Mouse (Mus musculus) MEL (cell line): ENCODE measurements around the gene Nprl3. TPM values are rescaled to one million over a fixed set of nuclear protein-coding genes. Genes with fewer than 3 reads are reported as not detected.
A peak's percentile ranks its signal among the peaks of the same experiment; 100 is the strongest.

Experiments used
- DNase-seq: peaks from one replicate; pipeline ENCODE4 v3.0.0; 2011; ENCODE audit warnings: low read depth, low spot score
- H3K27ac ChIP-seq: 2 replicates; pipeline ENCODE4 v1.5.1; 2012; ENCODE audit warnings: low read depth, mild to moderate bottlenecking, control low read depth, low read length, moderate library complexity; ENCODE audit not compliant: control insufficient read depth
- H3K27me3 ChIP-seq, 2 experiments: fragments of 150-350 bp in 1 of 2; sonication (generic) in 1 of 2; 2 replicates each; pipeline ENCODE4 v1.6.1; 2012; ENCODE audit warnings: low read length in 2 of 2, mild to moderate bottlenecking in 2 of 2, improper control_type of control experiment in 1 of 2, moderate library complexity in 1 of 2; ENCODE audit not compliant: insufficient read depth in 2 of 2, control insufficient read depth in 1 of 2
- H3K36me3 ChIP-seq, 2 experiments: 2 replicates each; pipeline ENCODE4 v1.6.1; 2012 to 2014; ENCODE audit warnings: low read length in 2 of 2, improper control_type of control experiment in 1 of 2, inconsistent platforms in 1 of 2, mild to moderate bottlenecking in 1 of 2; ENCODE audit not compliant: insufficient read depth in 2 of 2, control insufficient read depth in 1 of 2
- H3K4me1 ChIP-seq, 2 experiments: fragments of 150-350 bp in 1 of 2; sonication (generic) in 1 of 2; 2 replicates each; pipeline ENCODE4 v1.6.1; 2012; ENCODE audit warnings: low read length in 2 of 2, improper control_type of control experiment in 1 of 2, mild to moderate bottlenecking in 1 of 2; ENCODE audit not compliant: insufficient read depth in 2 of 2, control insufficient read depth in 1 of 2
- H3K4me3 ChIP-seq, 2 experiments: fragments of 150-350 bp in 1 of 2; sonication (generic) in 1 of 2; 2 replicates each; pipeline ENCODE4 v1.5.1; 2012; ENCODE audit warnings: low read depth in 2 of 2, low read length in 2 of 2, mild to moderate bottlenecking in 2 of 2, moderate library complexity in 2 of 2, control low read depth in 1 of 2, improper control_type of control experiment in 1 of 2; ENCODE audit not compliant: control insufficient read depth in 1 of 2, insufficient read depth in 1 of 2
- H3K79me2 ChIP-seq: 2 replicates; pipeline ENCODE4 v1.6.1; 2012; ENCODE audit warnings: mild to moderate bottlenecking, low read length, moderate library complexity; ENCODE audit not compliant: control insufficient read depth, poor library complexity, insufficient read depth
- H3K9ac ChIP-seq: 2 replicates; pipeline ENCODE4 v1.6.1; 2012; ENCODE audit warnings: low read depth, mild to moderate bottlenecking, control low read depth, low read length, moderate library complexity; ENCODE audit not compliant: control insufficient read depth, poor library complexity, severe bottlenecking
- H3K9me3 ChIP-seq: fragments of 150-350 bp; sonication (generic); replicated peaks from 2 replicates; pipeline ENCODE4 v1.6.1; 2012; ENCODE audit warnings: mild to moderate bottlenecking, low read length, improper control_type of control experiment, moderate library complexity; ENCODE audit not compliant: insufficient read depth
- BHLHE40 ChIP-seq: IDR thresholded peaks from 2 replicates; pipeline ENCODE4 v1.6.1; 2012; ENCODE audit warnings: low read depth, mild to moderate bottlenecking, inconsistent platforms, low read length, improper control_type of control experiment, borderline replicate concordance
- CTCF ChIP-seq, 3 experiments: IDR thresholded peaks in 2 of 3; conservative IDR thresholded peaks in 1 of 3; 2 replicates each; pipeline ENCODE4 v1.5.1; 2011 to 2012; ENCODE audit warnings: low read length in 3 of 3, low read depth in 2 of 3, mild to moderate bottlenecking in 2 of 3, improper control_type of control experiment in 1 of 3, inconsistent platforms in 1 of 3, mixed read lengths in 1 of 3, moderate library complexity in 1 of 3; ENCODE audit not compliant: control insufficient read depth in 1 of 3, insufficient read depth in 1 of 3, poor library complexity in 1 of 3, severe bottlenecking in 1 of 3
- ELF1 ChIP-seq: IDR thresholded peaks from 2 replicates; pipeline ENCODE4 v1.6.1; 2014; ENCODE audit warnings: low read depth, mild to moderate bottlenecking, inconsistent platforms, low read length, improper control_type of control experiment, moderate library complexity
- EP300 ChIP-seq, 2 experiments: IDR thresholded peaks; 2 replicates each; pipeline ENCODE4 v1.6.1; 2011; ENCODE audit warnings: improper control_type of control experiment in 2 of 2, low read length in 2 of 2, low read depth in 1 of 2, mild to moderate bottlenecking in 1 of 2
- ETS1 ChIP-seq: IDR thresholded peaks from 2 replicates; pipeline ENCODE4 v1.6.1; 2012; ENCODE audit warnings: low read depth, mild to moderate bottlenecking, inconsistent platforms, low read length, improper control_type of control experiment, moderate library complexity
- GABPA ChIP-seq: IDR thresholded peaks from 2 replicates; pipeline ENCODE4 v1.6.1; 2012; ENCODE audit warnings: low read depth, mild to moderate bottlenecking, inconsistent platforms, low read length, improper control_type of control experiment, moderate library complexity
- GATA1 ChIP-seq: IDR thresholded peaks from 2 replicates; pipeline ENCODE4 v1.6.1; 2011; ENCODE audit warnings: low read depth, low read length, improper control_type of control experiment
- HCFC1 ChIP-seq: IDR thresholded peaks from 2 replicates; pipeline ENCODE4 v1.6.1; 2012; ENCODE audit warnings: low read depth, mild to moderate bottlenecking, inconsistent platforms, low read length, improper control_type of control experiment, moderate library complexity
- JUND ChIP-seq: IDR thresholded peaks from 2 replicates; pipeline ENCODE4 v1.6.1; 2011; ENCODE audit warnings: low read depth, mild to moderate bottlenecking, improper control_type of control experiment, low read length
- MAFK ChIP-seq: IDR thresholded peaks from 2 replicates; pipeline ENCODE4 v1.6.1; 2011; ENCODE audit warnings: low read depth, mild to moderate bottlenecking, low read length, improper control_type of control experiment, borderline replicate concordance
- MYC ChIP-seq: IDR thresholded peaks from 2 replicates; pipeline ENCODE4 v1.6.1; 2011; ENCODE audit warnings: low read depth, mild to moderate bottlenecking, low read length, improper control_type of control experiment, moderate library complexity
- NELFE ChIP-seq: IDR thresholded peaks from 2 replicates; pipeline ENCODE4 v1.6.1; 2011; ENCODE audit warnings: low read depth, low read length, improper control_type of control experiment
- POLR2A ChIP-seq, 2 experiments: IDR thresholded peaks; 2 replicates each; pipeline ENCODE4 v1.6.1; 2011 to 2012; ENCODE audit warnings: low read length in 2 of 2, mild to moderate bottlenecking in 2 of 2, control low read depth in 1 of 2, improper control_type of control experiment in 1 of 2, low read depth in 1 of 2, moderate library complexity in 1 of 2; ENCODE audit not compliant: control insufficient read depth in 1 of 2, insufficient read depth in 1 of 2, poor library complexity in 1 of 2
- POLR2AphosphoS2 ChIP-seq: IDR thresholded peaks from 2 replicates; pipeline ENCODE4 v1.6.1; 2011; ENCODE audit warnings: low read length, improper control_type of control experiment
- RCOR1 ChIP-seq: IDR thresholded peaks from 2 replicates; pipeline ENCODE4 v1.6.1; 2012; ENCODE audit warnings: low read depth, mild to moderate bottlenecking, inconsistent platforms, low read length, improper control_type of control experiment
- SIN3A ChIP-seq: IDR thresholded peaks from 2 replicates; pipeline ENCODE4 v1.6.1; 2012; ENCODE audit warnings: low read length, improper control_type of control experiment, inconsistent platforms
- SMC3 ChIP-seq: IDR thresholded peaks from 2 replicates; pipeline ENCODE4 v1.6.1; 2011; ENCODE audit warnings: low read depth, low read length, improper control_type of control experiment
- TAL1 ChIP-seq: IDR thresholded peaks from 2 replicates; pipeline ENCODE4 v1.6.1; 2012; ENCODE audit warnings: mild to moderate bottlenecking, inconsistent platforms, low read length, moderate library complexity, mixed read lengths
- TBP ChIP-seq: IDR thresholded peaks from 2 replicates; pipeline ENCODE4 v1.8.0; 2011; ENCODE audit warnings: low read depth, low read length, improper control_type of control experiment
- TCF12 ChIP-seq: IDR thresholded peaks from 2 replicates; pipeline ENCODE4 v1.6.1; 2014; ENCODE audit warnings: low read depth, mild to moderate bottlenecking, inconsistent platforms, low read length, improper control_type of control experiment, moderate library complexity
- ZKSCAN1 ChIP-seq: IDR thresholded peaks from 2 replicates; pipeline ENCODE4 v1.6.1; 2012; ENCODE audit warnings: low read depth, mild to moderate bottlenecking, inconsistent platforms, low read length, improper control_type of control experiment, moderate library complexity
- polyA plus RNA-seq, 2 experiments: library from polyadenylated mRNA; stranded (reverse) in 1 of 2; unstranded in 1 of 2; fragments of >175 nt in 1 of 2; fragments of >200 nt in 1 of 2; gene quantifications; 2 replicates each; pipeline versions ENCODE4 v1.2.1 to v1.2.4; 2012; ENCODE audit warnings: low replicate concordance in 2 of 2, low read depth in 1 of 2; ENCODE audit not compliant: insufficient read length in 2 of 2, insufficient read depth in 1 of 2, missing spikeins in 1 of 2
- total RNA-seq: library from RNA; depleted of rRNA; stranded (reverse); fragments of 300-350 nt; gene quantifications from 2 replicates; pipeline ENCODE4 v1.2.3, GENCODE M21; 2012

Gene Nprl3
- total and polyA plus RNA-seq, 3 experiments = 14.1 to 18.4 TPM; not detected in 1

DNA sequence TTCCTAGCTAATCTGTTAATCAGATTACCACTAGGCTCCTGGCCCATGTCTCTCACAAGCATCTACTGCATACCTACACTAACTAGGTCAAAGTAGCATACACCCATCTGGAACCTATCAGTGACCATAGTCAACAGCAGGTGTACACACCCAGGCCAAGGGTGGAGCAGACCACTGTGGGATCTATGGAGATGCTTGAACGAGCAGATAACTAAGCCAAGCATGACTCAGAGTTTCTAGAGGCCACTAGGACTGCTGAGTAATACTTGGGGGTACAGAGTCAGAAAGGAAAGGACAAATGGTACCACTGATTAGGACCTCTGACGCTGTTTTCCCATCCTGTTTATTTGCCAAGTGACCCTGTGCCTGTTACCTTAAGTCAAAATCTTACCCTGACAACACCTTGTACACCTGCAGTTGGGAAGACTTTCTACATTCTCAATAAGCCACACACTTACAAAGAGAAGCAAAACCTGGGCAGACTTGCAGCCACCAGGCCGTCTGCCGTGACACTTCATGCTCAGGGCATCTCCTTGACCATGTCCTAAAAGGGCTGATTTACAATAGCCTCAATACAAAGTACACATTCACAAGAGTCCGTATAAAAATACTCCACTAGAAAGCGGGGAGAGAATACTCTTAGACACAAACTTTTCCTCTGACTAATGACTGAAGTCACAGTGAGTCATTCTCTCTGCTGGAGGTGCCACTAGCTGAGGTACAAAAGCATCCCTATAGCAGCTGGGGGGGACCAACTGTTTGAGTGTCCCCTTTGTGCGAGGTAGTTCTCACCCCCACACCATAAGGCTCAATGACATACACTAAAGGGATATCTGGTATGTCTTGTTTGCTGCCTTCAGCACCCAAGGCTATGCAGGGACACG, 16.4 kb downstream of the Nprl3 start:
- Histone ChIP-seq H3K27ac (peak overlapping the region; percentile 80), H3K9me3 (no peaks in the 10 kb centered on the region)
- peak; percentile 97 to 99 for TF ChIP-seq EP300 (IDR thresholded peaks at IDR 0.05; ENCODE audit: low read depth in 1 of 2, low read length in 2 of 2)
- peak; percentile 91 for TF ChIP-seq TAL1
- peak; percentile 95 for TF ChIP-seq TCF12
- TF ChIP-seq MAFK = peak; percentile 95
- TF ChIP-seq RCOR1 = peak; percentile 85
- peak; percentile 75 for TF ChIP-seq MYC
- peak; percentile 94 for TF ChIP-seq GATA1
- TF ChIP-seq BHLHE40 = no peak
- no peak for TF ChIP-seq POLR2AphosphoS2
- TF ChIP-seq SMC3 = no peak
- peak; percentile 97 for TF ChIP-seq ETS1
- peak; percentile 87 for TF ChIP-seq JUND
- peak; percentile 65; the same call in 1 of the 2 replicates for TF ChIP-seq GABPA
- no peak for TF ChIP-seq TBP
- TF ChIP-seq HCFC1 = no peak
- peak; percentile 89 for TF ChIP-seq SIN3A
- TF ChIP-seq, all 39 proteins: peak for 11
- H3K4me3 ChIP-seq = no peak overlapping the region
- peaks cover 0 to 42% of the 10 kb centered on the region in 2 experiments; a peak in 2 of 4 replicates for H3K36me3 ChIP-seq
- peak overlapping the region; percentile 8; the same call in 1 of the 2 replicates for H3K9ac ChIP-seq
- H3K4me1 ChIP-seq = peaks cover 24 to 37% of the 10 kb centered on the region in 2 experiments
- peak; percentile 90 for DNase-seq
- no peaks in the 10 kb centered on the region for H3K79me2 ChIP-seq
- H3K27me3 ChIP-seq = no peaks in the 10 kb centered on the region

GRCm38 (mm10) chr11:32248350-32248749, 19.2 kb downstream of the Nprl3 start:
- TF ChIP-seq POLR2A (IDR thresholded peaks at IDR 0.05; ENCODE audit: control insufficient read depth in 1 of 2, insufficient read depth in 1 of 2, low read depth in 1 of 2, low read length in 2 of 2, poor library complexity in 1 of 2) (no peak), ELF1 (no peak), NELFE (no peak), TBP (no peak), CTCF (IDR thresholded peaks at IDR 0.05 in 2 of 3, conservative IDR thresholded peaks at IDR 0.05 in 1 of 3; ENCODE audit: control insufficient read depth in 1 of 3, insufficient read depth in 1 of 3, low read depth in 2 of 3, low read length in 3 of 3, poor library complexity in 1 of 3, severe bottlenecking in 1 of 3) (no peak), ZKSCAN1 (no peak), SMC3 (no peak), HCFC1 (no peak), SIN3A (no peak), GATA1 (no peak)
- no peak overlapping the region for H3K9ac ChIP-seq
- H3K27ac ChIP-seq = no peak overlapping the region
- DNase-seq = no peak
- H3K36me3 ChIP-seq = peaks cover 0 to 62% of the 10 kb centered on the region in 2 experiments; a peak in 2 of 4 replicates
- H3K4me3 ChIP-seq = no peak overlapping the region
- H3K4me1 ChIP-seq = peaks cover 36 to 56% of the 10 kb centered on the region in 2 experiments
- H3K27me3 ChIP-seq = no peaks in the 10 kb centered on the region
- no peaks in the 10 kb centered on the region for H3K79me2 ChIP-seq
- H3K9me3 ChIP-seq = no peaks in the 10 kb centered on the region
